Mouse (Mus musculus): ENCODE data around the gene Ripor2. TPM values are rescaled to one million over a fixed set of nuclear protein-coding genes. Genes with fewer than 3 reads are reported as not detected.
A peak's percentile ranks its signal among the peaks of the same experiment; 100 is the strongest.

Ripor2 gene
- total and polyA plus RNA-seq, 3 experiments: 4.7 to 8.2 (median 7.4) TPM

- WGBS: 98% methylated on average over 12 of the region's 12 CpGs
- no peak for DNase-seq
Measured at GRCm38 (mm10) chr13:24587192-24587895, 5.4 kb downstream of the Ripor2 start.

GRCm38 (mm10) chr13:24588603-24589002 lies 6.6 kb downstream of the Ripor2 start:
- DNase-seq: no peak
- H3K27ac ChIP-seq: no peak overlapping the region
- no peaks in the 10 kb centered on the region for H3K79me2 ChIP-seq (replicated peaks; ENCODE audit: control insufficient read depth, insufficient read depth, low read length)
- no peaks in the 10 kb centered on the region; the same call in 1 of the 2 replicates for H3K4me1 ChIP-seq (ENCODE audit: control insufficient read depth, insufficient read depth, low read length)
- no peak overlapping the region for H3K9ac ChIP-seq (ENCODE audit: low read depth, low read length)
- no peaks in the 10 kb centered on the region for H3K36me3 ChIP-seq (ENCODE audit: control insufficient read depth, insufficient read depth, low read length)
- WGBS: 91% methylated on average over 3 of the region's 3 CpGs
- intact Hi-C loops (cut with DNase I): no loop called here
- H3K27me3 ChIP-seq (ENCODE audit: control insufficient read depth, insufficient read depth, low read length): no peaks in the 10 kb centered on the region
- no peak overlapping the region for H3K4me3 ChIP-seq
- TF ChIP-seq CTCF (IDR thresholded peaks at IDR 0.05) (no peak), POLR2A (IDR thresholded peaks at IDR 0.05; ENCODE audit: insufficient read depth, low read depth, low read length) (no peak), EP300 (IDR thresholded peaks at IDR 0.05; ENCODE audit: insufficient read depth, low read depth, low read length) (no peak)

More at GRCm38 (mm10) chr13:24587192-24587895, 5.4 kb downstream of the Ripor2 start:
- H3K4me1 ChIP-seq (ENCODE audit: control insufficient read depth, insufficient read depth, low read length): no peaks in the 10 kb centered on the region; the same call in 1 of the 2 replicates
- no peak for TF ChIP-seq EP300 (IDR thresholded peaks at IDR 0.05; ENCODE audit: insufficient read depth, low read depth, low read length)
- TF ChIP-seq POLR2A (IDR thresholded peaks at IDR 0.05; ENCODE audit: insufficient read depth, low read depth, low read length): no peak
- no peak for TF ChIP-seq CTCF (IDR thresholded peaks at IDR 0.05)
- intact Hi-C loops (cut with DNase I): no loop called here
- H3K36me3 ChIP-seq (ENCODE audit: control insufficient read depth, insufficient read depth, low read length): no peaks in the 10 kb centered on the region
- H3K4me3 ChIP-seq: no peak overlapping the region
- H3K79me2 ChIP-seq (replicated peaks; ENCODE audit: control insufficient read depth, insufficient read depth, low read length): no peaks in the 10 kb centered on the region
- no peaks in the 10 kb centered on the region for H3K27me3 ChIP-seq (ENCODE audit: control insufficient read depth, insufficient read depth, low read length)
- H3K9ac ChIP-seq (ENCODE audit: low read depth, low read length): no peak overlapping the region
- no peak overlapping the region for H3K27ac ChIP-seq

- TF ChIP-seq EP300 (IDR thresholded peaks at IDR 0.05; ENCODE audit: insufficient read depth, low read depth, low read length) (no peak), POLR2A (IDR thresholded peaks at IDR 0.05; ENCODE audit: insufficient read depth, low read depth, low read length) (no peak), CTCF (IDR thresholded peaks at IDR 0.05) (no peak)
- H3K36me3 ChIP-seq (ENCODE audit: control insufficient read depth, insufficient read depth, low read length): no peaks in the 10 kb centered on the region
- no peak overlapping the region for H3K9ac ChIP-seq (ENCODE audit: low read depth, low read length)
- H3K79me2 ChIP-seq (replicated peaks; ENCODE audit: control insufficient read depth, insufficient read depth, low read length): no peaks in the 10 kb centered on the region
- 88% methylated on average over 6 of the region's 6 CpGs for WGBS
- H3K27ac ChIP-seq: no peak overlapping the region
- intact Hi-C loops (cut with DNase I): no loop called here
- H3K4me3 ChIP-seq: no peak overlapping the region
- no peaks in the 10 kb centered on the region for H3K27me3 ChIP-seq (ENCODE audit: control insufficient read depth, insufficient read depth, low read length)
- DNase-seq: no peak
- H3K4me1 ChIP-seq (ENCODE audit: control insufficient read depth, insufficient read depth, low read length): no peaks in the 10 kb centered on the region
Measured at GRCm38 (mm10) chr13:24591737-24592136, 9.7 kb downstream of the Ripor2 start.

DNA sequence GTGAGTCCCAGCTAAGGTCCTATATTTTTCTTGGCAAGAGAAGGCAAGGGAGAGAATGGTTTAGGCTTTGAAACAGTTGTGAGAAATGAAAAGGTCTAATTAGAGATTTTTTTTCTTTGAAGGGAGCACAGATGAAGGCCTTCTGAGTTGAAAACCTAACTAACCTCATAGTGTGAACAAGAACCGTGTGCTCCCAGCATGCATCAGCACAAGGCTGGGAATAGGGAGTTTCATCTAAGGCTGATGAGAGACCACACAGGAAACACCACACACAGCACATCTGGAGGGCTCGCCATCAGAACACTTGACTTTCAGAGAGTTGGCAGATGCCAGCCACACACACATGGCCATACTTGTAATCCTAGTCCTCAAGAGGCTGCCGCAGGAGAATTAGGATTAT lies 12.3 kb downstream of the Ripor2 start:
- intact Hi-C loops (cut with DNase I): no loop called here
- no peak for DNase-seq
- no peak for TF ChIP-seq CTCF (IDR thresholded peaks at IDR 0.05)
- TF ChIP-seq EP300 (IDR thresholded peaks at IDR 0.05; ENCODE audit: insufficient read depth, low read depth, low read length): no peak
- Histone ChIP-seq H3K4me1 (ENCODE audit: control insufficient read depth, insufficient read depth, low read length) (no peaks in the 10 kb centered on the region), H3K79me2 (replicated peaks; ENCODE audit: control insufficient read depth, insufficient read depth, low read length) (no peaks in the 10 kb centered on the region), H3K27ac (no peak overlapping the region), H3K4me3 (no peak overlapping the region), H3K36me3 (ENCODE audit: control insufficient read depth, insufficient read depth, low read length) (no peaks in the 10 kb centered on the region), H3K27me3 (ENCODE audit: control insufficient read depth, insufficient read depth, low read length) (no peaks in the 10 kb centered on the region), H3K9ac (ENCODE audit: low read depth, low read length) (no peak overlapping the region)
- WGBS: 82% methylated on average over 3 of the region's 3 CpGs

DNA sequence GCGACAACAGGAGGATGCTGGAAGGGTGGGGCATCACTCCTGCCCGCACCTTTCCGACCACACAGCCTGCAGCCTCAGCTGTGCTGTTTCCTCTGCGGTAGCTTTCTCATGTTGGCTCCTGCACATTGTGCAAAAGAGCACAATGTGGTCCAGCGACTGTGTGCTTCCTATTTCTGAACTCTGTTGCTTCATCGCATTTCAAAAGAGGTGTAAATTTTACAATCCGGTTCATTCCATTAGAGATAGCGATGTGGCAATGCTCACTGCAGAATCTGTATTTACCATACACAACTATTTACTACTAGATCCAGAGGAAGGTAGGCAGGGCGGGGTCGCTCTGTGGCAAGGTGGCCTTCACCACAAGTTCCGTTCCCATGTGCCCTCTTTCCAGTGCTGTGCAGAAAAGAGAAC lies 17.6 kb downstream of the Ripor2 start:
- Histone ChIP-seq H3K4me3 (no peak overlapping the region), H3K79me2 (replicated peaks; ENCODE audit: control insufficient read depth, insufficient read depth, low read length) (no peaks in the 10 kb centered on the region), H3K4me1 (ENCODE audit: control insufficient read depth, insufficient read depth, low read length) (peaks cover 10% of the 10 kb centered on the region), H3K36me3 (ENCODE audit: control insufficient read depth, insufficient read depth, low read length) (no peaks in the 10 kb centered on the region), H3K27ac (no peak overlapping the region), H3K9ac (ENCODE audit: low read depth, low read length) (no peak overlapping the region), H3K27me3 (ENCODE audit: control insufficient read depth, insufficient read depth, low read length) (no peaks in the 10 kb centered on the region)
- DNase-seq: peak in 1 of 2 experiments; percentile 51
- WGBS: 79% methylated on average over 11 of the region's 11 CpGs
- intact Hi-C loops (cut with DNase I): no loop called here
- TF ChIP-seq EP300 (IDR thresholded peaks at IDR 0.05; ENCODE audit: insufficient read depth, low read depth, low read length) (no peak), CTCF (IDR thresholded peaks at IDR 0.05) (no peak), POLR2A (IDR thresholded peaks at IDR 0.05; ENCODE audit: insufficient read depth, low read depth, low read length) (no peak)

- Histone ChIP-seq H3K36me3 (ENCODE audit: control insufficient read depth, insufficient read depth, low read length) (no peaks in the 10 kb centered on the region), H3K4me1 (ENCODE audit: control insufficient read depth, insufficient read depth, low read length) (peaks cover 11% of the 10 kb centered on the region), H3K27me3 (ENCODE audit: control insufficient read depth, insufficient read depth, low read length) (no peaks in the 10 kb centered on the region), H3K79me2 (replicated peaks; ENCODE audit: control insufficient read depth, insufficient read depth, low read length) (no peaks in the 10 kb centered on the region), H3K9ac (ENCODE audit: low read depth, low read length) (0 out of 2 replicates have a peak overlapping the region, but pooled peaks have one; percentile 24), H3K27ac (peak overlapping the region; percentile 62), H3K4me3 (no peak overlapping the region)
- 8% methylated on average over 4 of the region's 4 CpGs for WGBS
- intact Hi-C loops (cut with DNase I): no loop called here
- TF ChIP-seq CTCF (IDR thresholded peaks at IDR 0.05) (no peak), EP300 (IDR thresholded peaks at IDR 0.05; ENCODE audit: insufficient read depth, low read depth, low read length) (peak; percentile 87)
- peak; percentile 51 to 83 for DNase-seq
Measured at GRCm38 (mm10) chr13:24602978-24603377, 21.0 kb downstream of the Ripor2 start.

Measured in heart, adult 2 months (tissue).